Mouse (Mus musculus) forebrain, embryonic 15.5 days (tissue): ENCODE data around the gene Sstr5. TPM values are rescaled to one million over a fixed set of nuclear protein-coding genes. Genes with fewer than 3 reads are reported as not detected.

Experiments
- ATAC-seq: fragments of 200-750 bp; cut with Nextera tagmentation; replicated peaks from 2 replicates; pipeline ENCODE4 v1.8.0; 2017; ENCODE audit warnings: mild to moderate bottlenecking, moderate TSS enrichment, moderate library complexity
- H3K27ac ChIP-seq: fragments of 300-500 bp; sonication (generic); replicated peaks from 2 replicates; pipeline ENCODE4 v1.5.1; 2015; ENCODE audit warnings: mild to moderate bottlenecking, inconsistent platforms
- H3K27me3 ChIP-seq: fragments of 300-500 bp; sonication (generic); 2 replicates; pipeline ENCODE4 v1.6.1; 2015; ENCODE audit warnings: inconsistent platforms
- H3K36me3 ChIP-seq: fragments of 300-500 bp; sonication (generic); 2 replicates; pipeline ENCODE4 v1.6.1; 2015; ENCODE audit warnings: mild to moderate bottlenecking, inconsistent platforms
- H3K4me1 ChIP-seq: fragments of 300-500 bp; sonication (generic); 2 replicates; pipeline ENCODE4 v1.6.1; 2015; ENCODE audit warnings: inconsistent platforms
- H3K4me2 ChIP-seq: fragments of 300-500 bp; sonication (generic); replicated peaks from 2 replicates; pipeline ENCODE4 v1.6.1; 2015; ENCODE audit warnings: mild to moderate bottlenecking, inconsistent platforms
- H3K4me3 ChIP-seq: fragments of 300-500 bp; sonication (generic); 2 replicates; pipeline ENCODE4 v1.5.1; 2015; ENCODE audit warnings: mild to moderate bottlenecking, inconsistent platforms
- H3K9ac ChIP-seq: fragments of 300-500 bp; sonication (generic); replicated peaks from 2 replicates; pipeline ENCODE4 v1.6.1; 2015; ENCODE audit warnings: mild to moderate bottlenecking, inconsistent platforms
- H3K9me3 ChIP-seq: fragments of 300-500 bp; sonication (generic); 2 replicates; pipeline ENCODE4 v1.6.1; 2016; ENCODE audit warnings: inconsistent platforms
- WGBS: fragments of 180-500 bp; shearing (Covaris S2); methylation state at CpG from one replicate; pipeline ENCODE4 v1.1.7; 2015; ENCODE audit warnings: mixed read lengths; 5-methylcytosine and 5-hydroxymethylcytosine counted together
- polyA plus RNA-seq: library from polyadenylated mRNA; unstranded; fragments of >200 nt; fragmentation: Nextera tagmentation; extraction: Ambion mirVana; gene quantifications from 2 replicates; pipeline ENCODE4 v1.2.1, GENCODE M21; 2015

The Sstr5 gene
- polyA plus RNA-seq, 1 experiment from 2014 or later = 0.29 TPM

DNA sequence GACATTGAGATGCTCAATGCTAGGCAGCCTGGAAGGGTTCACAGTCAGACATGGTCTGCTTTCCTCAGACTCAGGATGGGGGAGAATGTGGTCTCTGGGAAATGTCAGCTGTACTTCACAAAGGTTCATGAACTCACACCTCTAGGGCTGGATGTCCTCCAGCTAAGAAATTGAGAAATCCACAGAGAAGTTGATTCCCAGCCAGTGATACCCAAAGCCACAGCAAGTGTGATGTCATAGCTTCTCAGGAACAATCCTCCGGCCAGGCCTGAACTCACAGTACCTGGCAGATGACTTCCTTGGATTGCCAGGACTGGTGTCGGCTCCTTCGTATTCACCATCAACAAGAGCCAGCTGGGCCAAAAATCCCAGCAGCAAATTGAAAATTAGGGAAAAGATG is 51.2 kb downstream of the Sstr5 start:
- Histone ChIP-seq H3K27me3 (no peaks in the 10 kb centered on the region), H3K4me3 (no peak overlapping the region), H3K27ac (no peak overlapping the region), H3K9ac (no peak overlapping the region), H3K4me1 (no peaks in the 10 kb centered on the region), H3K9me3 (no peaks in the 10 kb centered on the region), H3K36me3 (no peaks in the 10 kb centered on the region), H3K4me2 (no peak overlapping the region)
- ATAC-seq = no peak
- WGBS = 68% methylated on average over 3 of the region's 3 CpGs

DNA sequence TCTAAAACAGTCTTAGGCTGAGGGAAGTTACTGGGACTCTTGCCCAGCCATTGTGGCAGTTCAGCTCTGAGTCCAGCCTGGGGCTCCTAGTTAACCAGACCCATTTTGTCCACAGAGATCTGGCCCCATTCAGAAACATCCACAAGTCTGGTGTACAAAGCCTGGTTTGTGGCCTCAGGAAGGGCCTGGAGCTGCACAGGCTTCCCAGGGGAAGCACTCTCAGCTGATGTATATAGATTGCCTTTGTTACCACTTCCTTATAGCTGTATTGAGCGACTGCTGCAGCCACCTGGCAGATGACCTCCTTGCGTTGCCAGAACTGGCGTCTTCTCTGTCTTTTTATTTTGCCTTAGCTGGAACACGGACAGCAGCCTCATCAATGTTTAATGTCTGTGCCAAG is 52.0 kb downstream of the Sstr5 start:
- no peak overlapping the region for H3K27ac ChIP-seq
- H3K9ac ChIP-seq = no peak overlapping the region
- H3K4me1 ChIP-seq = no peaks in the 10 kb centered on the region
- H3K36me3 ChIP-seq = no peaks in the 10 kb centered on the region
- no peaks in the 10 kb centered on the region for H3K27me3 ChIP-seq
- 75% methylated on average over 4 of the region's 4 CpGs for WGBS
- no peak for ATAC-seq
- no peaks in the 10 kb centered on the region for H3K9me3 ChIP-seq
- H3K4me2 ChIP-seq = no peak overlapping the region
- H3K4me3 ChIP-seq = no peak overlapping the region

DNA sequence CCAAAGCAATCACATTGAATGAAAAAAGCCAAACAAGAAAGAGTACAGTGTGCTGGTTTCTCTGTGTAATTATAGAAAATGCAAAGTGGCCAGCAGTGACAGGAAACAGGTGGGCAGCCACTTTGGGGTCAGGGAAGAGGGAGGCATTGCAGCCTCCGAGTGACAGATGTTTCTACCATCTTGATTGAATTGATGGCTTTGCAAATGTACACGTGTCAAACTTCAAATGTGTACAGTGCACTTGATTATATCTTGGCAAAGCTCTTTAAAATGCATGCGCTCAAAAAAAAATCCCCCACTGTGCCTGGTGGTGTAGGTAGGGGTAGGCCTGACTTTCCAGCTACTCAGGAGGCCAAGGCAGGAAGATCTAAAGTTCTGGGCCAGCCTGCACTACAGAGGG is 54.2 kb downstream of the Sstr5 start:
- H3K4me2 ChIP-seq = no peak overlapping the region
- no peak overlapping the region for H3K4me3 ChIP-seq
- no peak overlapping the region for H3K9ac ChIP-seq
- 57% methylated on average over 3 of the region's 3 CpGs for WGBS
- H3K27me3 ChIP-seq = no peaks in the 10 kb centered on the region
- H3K9me3 ChIP-seq = no peaks in the 10 kb centered on the region
- H3K4me1 ChIP-seq = no peaks in the 10 kb centered on the region
- ATAC-seq = no peak
- no peak overlapping the region for H3K27ac ChIP-seq
- H3K36me3 ChIP-seq = no peaks in the 10 kb centered on the region

DNA sequence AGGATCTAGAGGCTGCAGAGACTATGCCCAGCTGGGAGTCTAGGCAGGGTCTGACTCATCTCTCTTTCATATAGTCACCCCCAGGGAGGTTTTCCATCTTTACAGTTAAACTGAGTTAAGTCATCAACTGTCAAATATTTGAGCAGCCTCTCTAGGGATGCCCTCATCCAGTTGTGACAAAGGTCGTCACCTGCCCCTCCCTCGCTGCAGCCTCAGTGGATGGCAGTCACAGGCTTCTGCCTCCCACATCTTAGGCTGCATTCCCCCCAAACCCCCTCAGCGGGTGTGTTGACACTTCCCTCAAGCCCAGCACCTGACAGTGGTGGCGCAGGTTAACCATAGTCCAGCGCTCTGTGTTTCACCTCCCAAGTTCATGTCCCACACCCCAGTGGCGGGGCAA is 55.7 kb downstream of the Sstr5 start:
- H3K36me3 ChIP-seq = no peaks in the 10 kb centered on the region
- H3K9me3 ChIP-seq = no peaks in the 10 kb centered on the region
- 84% methylated on average over 6 of the region's 6 CpGs for WGBS
- ATAC-seq = no peak
- no peak overlapping the region for H3K4me3 ChIP-seq
- no peaks in the 10 kb centered on the region for H3K27me3 ChIP-seq
- H3K4me2 ChIP-seq = no peak overlapping the region
- H3K27ac ChIP-seq = no peak overlapping the region
- no peaks in the 10 kb centered on the region for H3K4me1 ChIP-seq
- no peak overlapping the region for H3K9ac ChIP-seq

Other genes starting within 250 kb of the Sstr5 start
- 7.2 and 10.1 TPM in 2 replicates for gene Baiap3, start 240.9 kb downstream of the Sstr5 start, polyA plus RNA-seq
- gene Ube2i, start 222.7 kb downstream of the Sstr5 start, polyA plus RNA-seq = 680 and 683 TPM in 2 replicates
- 0.18 TPM in 1 of 2 replicates, not detected in the other for gene Prss34, start 198.9 kb downstream of the Sstr5 start, polyA plus RNA-seq
- not detected in 2 replicates for gene Prss28, start 188.6 kb downstream of the Sstr5 start, polyA plus RNA-seq
- not detected in 2 replicates for gene Prss29, start 178.6 kb downstream of the Sstr5 start, polyA plus RNA-seq
- not detected in 2 replicates for gene Tpsab1, start 151.7 kb downstream of the Sstr5 start, polyA plus RNA-seq
- not detected in 2 replicates for gene Tpsb2, start 131.0 kb downstream of the Sstr5 start, polyA plus RNA-seq
- gene Tpsg1, start 128.0 kb downstream of the Sstr5 start, polyA plus RNA-seq = 0.77 and 0.94 TPM in 2 replicates
- gene Cacna1h, start 63.5 kb downstream of the Sstr5 start, polyA plus RNA-seq = 13.8 and 15.8 TPM in 2 replicates
- gene Tekt4, start 42.7 kb downstream of the Sstr5 start, polyA plus RNA-seq = 1.00 and 1.9 TPM in 2 replicates
- 24.0 and 26.9 TPM in 2 replicates for gene Sox8, start 73.4 kb upstream of the Sstr5 start, polyA plus RNA-seq
- 17.0 and 18.1 TPM in 2 replicates for gene Lmf1, start 81.8 kb upstream of the Sstr5 start, polyA plus RNA-seq
- 1.6 and 1.7 TPM in 2 replicates for gene Gng13, start 219.9 kb upstream of the Sstr5 start, polyA plus RNA-seq
- gene Chtf18, start 230.1 kb upstream of the Sstr5 start, polyA plus RNA-seq = 14.5 and 14.8 TPM in 2 replicates
- 24.2 and 26.3 TPM in 2 replicates for gene Rpusd1, start 230.4 kb upstream of the Sstr5 start, polyA plus RNA-seq
- not detected in 2 replicates for gene Mslnl, start 238.8 kb upstream of the Sstr5 start, polyA plus RNA-seq